ENCODE assay signal across 10 mouse cellular contexts in genomic region chr10:59915196-59915962, GRCm38 (mm10). TPM values are rescaled to one million over a fixed set of nuclear protein-coding genes. Genes with fewer than 3 reads are reported as not detected.
DNase-seq lines count a peak whose midpoint lies in the region; ATAC-seq lines count a peak whose summit lies in the region.
"Had no signal": no experiment of that assay in that cellular context is flagged by ENCODE, and none has a peak within 500 bp of the region (broad histone marks: within the 10 kb centered on the region; RNA-seq: fewer than 3 reads in every experiment).

No protein-coding gene starts in this region.

- H3K27ac ChIP-seq in kidney, embryonic 16.5 days (ENCODE audit: low read length) = peak overlapping the region; percentile 84; the same call in 1 of the 2 replicates
- peak overlapping the region; percentile 92 for H3K27ac ChIP-seq in limb, embryonic 12.5 days
- H3K27ac ChIP-seq: neural tube, embryonic 12.5 days had no signal

- no peaks in the 10 kb centered on the region for H3K36me3 ChIP-seq in kidney, embryonic 16.5 days (ENCODE audit: insufficient read depth, low read length)
- H3K36me3 ChIP-seq in limb, embryonic 12.5 days = no peaks in the 10 kb centered on the region
- H3K36me3 ChIP-seq: neural tube, embryonic 12.5 days had no signal

- H3K27me3 ChIP-seq in kidney, embryonic 16.5 days (ENCODE audit: insufficient read depth, low read length) = no peaks in the 10 kb centered on the region
- H3K27me3 ChIP-seq in limb, embryonic 12.5 days = no peaks in the 10 kb centered on the region
- H3K27me3 ChIP-seq: neural tube, embryonic 12.5 days; Patski had no signal

- no peak overlapping the region for H3K9ac ChIP-seq in kidney, embryonic 16.5 days (replicated peaks; ENCODE audit: low read length)
- no peak overlapping the region for H3K9ac ChIP-seq in limb, embryonic 12.5 days (replicated peaks)

- peaks cover 43% of the 10 kb centered on the region for H3K4me1 ChIP-seq in kidney, embryonic 16.5 days (ENCODE audit: insufficient read depth, low read length)
- H3K4me1 ChIP-seq in limb, embryonic 12.5 days (replicated peaks) = peaks cover 60% of the 10 kb centered on the region

- no peak overlapping the region for H3K4me3 ChIP-seq in kidney, embryonic 16.5 days (ENCODE audit: low read length)
- no peak overlapping the region for H3K4me3 ChIP-seq in limb, embryonic 12.5 days (replicated peaks)

- no peak for ATAC-seq in kidney, embryonic 16.5 days (ENCODE audit: low FRiP score, low TSS enrichment)
- ATAC-seq in limb, embryonic 12.5 days (ENCODE audit: insufficient number of reproducible peaks, insufficient read depth, low FRiP score, low TSS enrichment, low read depth) = no peak
- ATAC-seq: Patski had no signal

- WGBS in kidney, embryonic 16.5 days = 86% methylated on average over 8 of the region's 8 CpGs
- whole genome bisulfite sequencing in limb, embryonic 12.5 days = 86% methylated on average over 8 of the region's 8 CpGs

- DNase-seq in adrenal gland, adult (ENCODE audit: inconsistent age in 2 of 2, low spot score in 1 of 2) = peak; percentile 28 to 74
- DNase-seq in adrenal gland, postnatal 4 days (ENCODE audit: low spot score in 2 of 2) = no peak
- DNase-seq in kidney, adult 18-20 months = no peak
- DNase-seq in adrenal gland, postnatal 25 days = peak; percentile 46
- no peak for DNase-seq in ovary, postnatal 10 days (ENCODE audit: low spot score)
- no peak for DNase-seq in cerebellum, postnatal 25 days

- no peak overlapping the region for H3K4me2 ChIP-seq in kidney, embryonic 16.5 days (replicated peaks; ENCODE audit: low read depth, low read length)
- peak overlapping the region; percentile 61; the same call in 1 of the 2 replicates for H3K4me2 ChIP-seq in limb, embryonic 12.5 days

- no peaks in the 10 kb centered on the region for H3K9me3 ChIP-seq in kidney, embryonic 16.5 days (ENCODE audit: low read length)
- H3K9me3 ChIP-seq in limb, embryonic 12.5 days = no peaks in the 10 kb centered on the region
- H3K9me3 ChIP-seq: neural tube, embryonic 12.5 days had no signal

RNA-seq across cellular contexts. Expression of gene Dnajb12, which starts 36.0 kb away (rescaled TPM):
- total RNA-seq in adrenal gland, postnatal 4 days (2021) = 10 to 100 TPM; 63.9 to 66.3 TPM
- polyA plus RNA-seq in kidney, embryonic 16.5 days (2015; fragmentation: Nextera tagmentation; extraction: Ambion mirVana) = 30.1 and 32.9 TPM in 2 replicates
- 65.1 and 69.2 TPM in 2 replicates for total RNA-seq in adrenal gland, postnatal 25 days (2021)
- polyA plus RNA-seq in limb, embryonic 12.5 days (2016; fragmentation: Nextera tagmentation; extraction: Ambion mirVana) = 17.6 and 20.7 TPM in 2 replicates

RNA-seq across cellular contexts. Expression of gene Ddit4, which starts 36.3 kb away (rescaled TPM):
- total RNA-seq in adrenal gland, postnatal 4 days (2021) = 10 to 100 TPM; 59.7 to 80.6 TPM
- polyA plus RNA-seq in kidney, embryonic 16.5 days (2015; fragmentation: Nextera tagmentation; extraction: Ambion mirVana) = 30.6 and 31.9 TPM in 2 replicates
- 35.7 and 57.7 TPM in 2 replicates for total RNA-seq in adrenal gland, postnatal 25 days (2021)
- polyA plus RNA-seq in limb, embryonic 12.5 days (2016; fragmentation: Nextera tagmentation; extraction: Ambion mirVana) = 90.7 and 91.8 TPM in 2 replicates

Comparison
In these comparisons a context has a peak if more than half of its experiments do, and no peak if none do; other contexts are left out.
1. DNase-seq: peak in adrenal gland, adult (2 of 2) and adrenal gland, postnatal 25 days (single experiment); none in adrenal gland, postnatal 4 days (0 of 2), kidney, adult 18-20 months (single experiment), ovary, postnatal 10 days (single experiment) and cerebellum, postnatal 25 days (0 of 2).